Mouse (Mus musculus) liver, embryonic 14.5 days (tissue): ENCODE measurements around the gene Cebpe. TPM values are rescaled to one million over a fixed set of nuclear protein-coding genes. Genes with fewer than 3 reads are reported as not detected.

Experiments used
- ATAC-seq: fragments of 200-750 bp; cut with Nextera tagmentation; 2 replicates; pipeline ENCODE4 v1.8.0; 2017; ENCODE audit warnings: moderate number of reproducible peaks, mild to moderate bottlenecking, moderate library complexity; ENCODE audit not compliant: insufficient read depth
- DNase-seq, 3 experiments: peaks; one replicate each; pipeline ENCODE4 v3.0.0-alpha.2; 2012 to 2013; ENCODE audit warnings: low read depth in 3 of 3, low spot score in 3 of 3
- H3K27ac ChIP-seq: fragments of 300-500 bp; sonication (generic); 2 replicates; pipeline ENCODE4 v1.5.1; 2014; ENCODE audit warnings: moderate library complexity, mild to moderate bottlenecking, control low read depth, inconsistent platforms
- H3K27me3 ChIP-seq: fragments of 300-500 bp; sonication (generic); 2 replicates; pipeline ENCODE4 v1.6.1; 2014; ENCODE audit warnings: mild to moderate bottlenecking, low read length, moderate library complexity; ENCODE audit not compliant: control insufficient read depth, insufficient read depth
- H3K36me3 ChIP-seq: fragments of 300-500 bp; sonication (generic); replicated peaks from 2 replicates; pipeline ENCODE4 v1.6.1; 2014; ENCODE audit warnings: low read depth; ENCODE audit not compliant: control insufficient read depth, insufficient read depth
- H3K4me1 ChIP-seq, 2 experiments: fragments of 200-500 bp in 1 of 2; fragments of 300-500 bp in 1 of 2; sonication (generic) in 1 of 2; replicated peaks; 2 replicates each; pipeline ENCODE4 v1.6.1; 2012 to 2014; ENCODE audit warnings: antibody characterized with exemption in 1 of 2, inconsistent platforms in 1 of 2, low read length in 1 of 2; ENCODE audit not compliant: control insufficient read depth in 2 of 2, insufficient read depth in 2 of 2
- H3K4me2 ChIP-seq: fragments of 300-500 bp; sonication (generic); 2 replicates; pipeline ENCODE4 v1.6.1; 2014; ENCODE audit warnings: low read depth, mild to moderate bottlenecking, control low read depth, moderate library complexity
- H3K4me3 ChIP-seq, 2 experiments: fragments of 200-500 bp in 1 of 2; fragments of 300-500 bp in 1 of 2; sonication (generic) in 1 of 2; 2 replicates each; pipeline ENCODE4 v1.5.1; 2012 to 2014; ENCODE audit warnings: low read depth in 2 of 2, low read length in 2 of 2, mild to moderate bottlenecking in 2 of 2, control low read depth in 1 of 2, inconsistent platforms in 1 of 2, moderate library complexity in 1 of 2; ENCODE audit not compliant: insufficient read depth in 1 of 2
- H3K9ac ChIP-seq: fragments of 300-500 bp; sonication (generic); replicated peaks from 2 replicates; pipeline ENCODE4 v1.6.1; 2014; ENCODE audit warnings: mild to moderate bottlenecking, control low read depth, moderate library complexity
- H3K9me3 ChIP-seq: fragments of 300-500 bp; sonication (generic); 2 replicates; pipeline ENCODE4 v1.6.1; 2016; ENCODE audit warnings: low read length, mixed read lengths; ENCODE audit not compliant: control insufficient read depth
- CTCF ChIP-seq: IDR thresholded peaks from 2 replicates; pipeline ENCODE4 v1.5.1; 2016; ENCODE audit warnings: antibody characterized with exemption, low read depth, control low read depth
- EP300 ChIP-seq: IDR thresholded peaks from 2 replicates; pipeline ENCODE4 v1.6.1; 2016; ENCODE audit warnings: antibody characterized with exemption, low read depth
- WGBS: fragments of 180-500 bp; shearing (Covaris S2); extraction: QIAGEN DNeasy Blood & Tissue Kit; methylation state at CpG from one replicate; pipeline ENCODE4 v1.1.7; 2014; ENCODE audit not compliant: insufficient replicate concordance; 5-methylcytosine and 5-hydroxymethylcytosine counted together
- polyA plus RNA-seq, 2 experiments: library from polyadenylated mRNA; depleted of rRNA in 1 of 2; stranded (reverse) in 1 of 2; unstranded in 1 of 2; fragments of >200 nt; fragmentation: Nextera tagmentation in 1 of 2; extraction: Ambion mirVana in 1 of 2; gene quantifications; 2 replicates each; pipeline versions ENCODE4 v1.2.1 to v1.2.3; 2012 to 2014

The Cebpe gene
- polyA plus RNA-seq, 2 experiments: 5.1 to 6.3 TPM

- Histone ChIP-seq H3K27ac (no peak overlapping the region), H3K9me3 (no peaks in the 10 kb centered on the region), H3K36me3 (no peaks in the 10 kb centered on the region), H3K4me1 (peaks cover 0 to 11% of the 10 kb centered on the region in 2 experiments; a peak in 1 of 4 replicates), H3K4me3 (peak overlapping the region in 1 of 2 experiments; percentile 41; a peak in 3 of 4 replicates), H3K4me2 (peak overlapping the region; percentile 78), H3K27me3 (no peaks in the 10 kb centered on the region; the same call in 1 of the 2 replicates), H3K9ac (no peak overlapping the region)
- no peak for TF ChIP-seq EP300
- TF ChIP-seq CTCF: no peak
- no peak for DNase-seq
- under 1% methylated on average over 15 of the region's 15 CpGs for WGBS
- ATAC-seq: peak; percentile 24; the same call in 1 of the 2 replicates
Measured at GRCm38 (mm10) chr14:54714617-54715081, 2.7 kb upstream of the Cebpe start.

GRCm38 (mm10) chr14:54714121-54714520, 2.1 kb upstream of the Cebpe start:
- H3K9me3 ChIP-seq: no peaks in the 10 kb centered on the region
- DNase-seq (peak; percentile 64 to 77 (median 76)), ATAC-seq (peak; percentile 21; the same call in 1 of the 2 replicates)
- peaks cover 3% of the 10 kb centered on the region; the same call in 1 of the 2 replicates for H3K27me3 ChIP-seq
- peak overlapping the region; percentile 41 to 46; a peak in 3 of 4 replicates for H3K4me3 ChIP-seq
- no peak overlapping the region for H3K27ac ChIP-seq
- peak overlapping the region; percentile 78 for H3K4me2 ChIP-seq
- peaks cover 0 to 11% of the 10 kb centered on the region in 2 experiments; a peak in 1 of 4 replicates for H3K4me1 ChIP-seq
- no peaks in the 10 kb centered on the region for H3K36me3 ChIP-seq
- TF ChIP-seq CTCF (peak; percentile 82), EP300 (no peak)
- under 1% methylated on average over 13 of the region's 13 CpGs for WGBS
- no peak overlapping the region for H3K9ac ChIP-seq

- Histone ChIP-seq H3K27ac (no peak overlapping the region; the same call in 1 of the 2 replicates), H3K27me3 (peaks cover 8% of the 10 kb centered on the region), H3K4me1 (peaks cover 0 to 11% of the 10 kb centered on the region in 2 experiments; a peak in 1 of 4 replicates), H3K36me3 (no peaks in the 10 kb centered on the region), H3K9me3 (no peaks in the 10 kb centered on the region), H3K4me2 (no peak overlapping the region), H3K9ac (no peak overlapping the region; the same call in 1 of the 2 replicates), H3K4me3 (no peak overlapping the region)
- DNase-seq (no peak), ATAC-seq (0 out of 2 replicates have a peak, but pooled peaks have one; percentile 6)
- WGBS: 19% methylated on average over 8 of the region's 8 CpGs
- TF ChIP-seq CTCF (no peak), EP300 (no peak)
Measured at GRCm38 (mm10) chr14:54712861-54713260, 887 bp upstream of the Cebpe start.

- whole genome bisulfite sequencing: 24% methylated on average over 9 of the region's 9 CpGs
- no peak overlapping the region for H3K4me2 ChIP-seq
Measured at GRCm38 (mm10) chr14:54709054-54709453, 2.9 kb downstream of the Cebpe start.

GRCm38 (mm10) chr14:54706589-54707320, 5.2 kb downstream of the Cebpe start:
- Histone ChIP-seq H3K4me1 (peaks cover 21 to 22% of the 10 kb centered on the region in 2 experiments), H3K4me3 (no peak overlapping the region), H3K9me3 (no peaks in the 10 kb centered on the region), H3K27ac (no peak overlapping the region; the same call in 1 of the 2 replicates), H3K9ac (no peak overlapping the region), H3K36me3 (no peaks in the 10 kb centered on the region), H3K27me3 (peaks cover 35% of the 10 kb centered on the region), H3K4me2 (peak overlapping the region; percentile 36)
- DNase-seq: no peak
- ATAC-seq: no peak
- 19% methylated on average over 17 of the region's 17 CpGs for WGBS
- TF ChIP-seq EP300: no peak
- no peak for TF ChIP-seq CTCF

More at GRCm38 (mm10) chr14:54709054-54709453, 2.9 kb downstream of the Cebpe start:
- DNase-seq (no peak), ATAC-seq (no peak)
- Histone ChIP-seq H3K9me3 (no peaks in the 10 kb centered on the region), H3K9ac (no peak overlapping the region), H3K4me1 (peaks cover 21 to 24% of the 10 kb centered on the region in 2 experiments), H3K36me3 (no peaks in the 10 kb centered on the region), H3K4me3 (no peak overlapping the region), H3K27me3 (peaks cover 19% of the 10 kb centered on the region), H3K27ac (no peak overlapping the region)
- TF ChIP-seq CTCF: no peak
- TF ChIP-seq EP300: no peak
